Mouse (Mus musculus) kidney, adult 8-10 months (tissue): Measurements from ENCODE around the gene Plac1.

ENCODE experiments used
- DNase-seq, 2 experiments: peaks; one replicate each; pipeline ENCODE4 v3.0.0; 2022

The Plac1 gene

DNA sequence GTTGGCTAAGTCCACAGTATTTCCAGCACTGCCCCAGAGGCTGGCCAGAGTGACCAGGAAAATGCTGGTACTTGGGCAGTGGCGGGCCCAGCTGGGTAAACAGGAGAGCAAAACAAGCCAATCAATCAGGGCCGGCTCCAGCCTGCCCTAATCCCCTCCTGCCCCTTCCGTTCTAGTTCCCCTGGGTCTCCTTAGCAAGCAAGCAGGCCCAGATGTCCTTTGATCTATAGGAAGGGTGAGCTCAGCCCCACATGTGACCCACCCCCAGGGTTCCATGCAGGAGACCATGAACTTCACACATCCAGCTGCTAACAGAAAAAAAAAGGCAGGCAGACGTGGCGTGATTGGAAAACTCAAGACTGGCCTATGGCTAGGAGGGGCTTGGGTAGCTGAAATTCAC is 43.5 kb downstream of the Plac1 start:
- DNase-seq: no peak

- no peak for DNase-seq
Observed at GRCm38 (mm10) chrX:53188692-53189091, 51.2 kb downstream of the Plac1 start.

- no peak for DNase-seq
Observed at GRCm38 (mm10) chrX:53179801-53180200, 60.1 kb downstream of the Plac1 start.

DNA sequence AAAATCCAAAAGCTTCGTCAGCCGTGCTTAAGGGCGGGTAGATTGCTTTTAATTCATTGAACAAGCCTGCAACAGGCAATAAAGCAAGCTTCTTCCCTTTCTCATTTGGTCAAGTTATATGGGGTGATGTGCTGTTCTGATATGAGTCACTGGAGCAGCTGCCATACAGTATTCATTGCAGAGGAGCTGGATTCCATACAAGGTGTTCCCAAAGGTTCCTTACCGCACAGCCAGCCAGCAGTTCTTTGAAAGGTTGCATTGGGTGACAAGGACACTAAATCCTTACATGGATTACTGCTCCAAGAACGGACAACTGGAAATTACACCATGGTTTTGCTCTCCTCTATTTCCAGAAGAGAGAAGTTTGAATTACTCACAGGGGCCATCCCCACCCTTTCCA is 63.6 kb downstream of the Plac1 start:
- DNase-seq: no peak

DNA sequence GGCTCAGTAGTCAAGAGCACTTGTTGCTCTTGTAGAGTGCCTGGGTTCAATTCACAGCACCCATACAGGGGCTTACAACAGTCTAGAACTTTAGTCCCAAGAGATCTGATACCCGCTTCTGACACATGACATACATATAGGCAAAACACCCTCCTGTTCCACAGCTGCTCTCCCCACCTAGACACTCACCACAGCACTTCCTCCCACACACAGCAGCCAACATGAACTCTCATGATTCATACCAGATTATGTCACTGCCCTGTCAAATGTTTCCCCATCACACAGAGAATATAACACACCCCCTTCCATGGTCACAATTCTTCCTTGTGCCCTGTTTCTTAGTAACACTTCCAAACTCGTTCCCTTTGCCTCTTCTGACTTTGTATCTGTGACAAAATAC is 71.3 kb downstream of the Plac1 start:
- no peak for DNase-seq

- no peak for DNase-seq
Observed at GRCm38 (mm10) chrX:53166901-53167525, 72.9 kb downstream of the Plac1 start.

DNA sequence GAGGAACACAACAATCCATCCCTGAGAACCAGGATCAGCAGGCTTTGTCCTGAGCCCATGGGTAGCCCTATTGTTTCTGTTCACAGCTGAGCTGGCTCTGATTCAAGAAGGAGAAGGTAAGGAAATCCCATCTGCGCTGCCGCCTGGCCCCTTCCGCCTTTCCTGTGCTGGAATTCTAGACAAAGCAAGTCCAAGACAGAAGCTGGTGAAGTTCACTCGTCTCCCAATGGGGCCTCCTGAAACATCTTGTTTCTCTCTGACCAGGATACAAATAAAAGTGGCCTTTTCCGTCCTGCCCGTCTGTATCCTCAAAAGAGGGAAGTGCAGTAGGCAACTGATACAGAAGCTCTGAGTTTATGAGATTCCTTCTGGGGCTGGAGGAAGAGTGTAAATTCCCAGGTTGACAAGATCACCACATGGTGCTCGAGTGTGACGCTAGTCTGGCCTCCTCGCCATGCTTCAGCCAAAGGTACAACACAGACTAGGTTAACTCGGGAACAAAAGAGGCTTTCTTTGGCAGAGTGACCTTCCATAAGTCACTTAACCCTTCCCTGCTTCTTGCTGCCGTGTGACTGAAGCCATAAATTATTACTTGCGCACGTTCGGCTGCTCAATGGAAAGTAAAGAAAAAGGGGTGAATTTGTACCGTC is 73.5 kb downstream of the Plac1 start:
- peak; percentile 29 to 40 for DNase-seq

GRCm38 (mm10) chrX:53162589-53162988 is 77.3 kb downstream of the Plac1 start:
- no peak for DNase-seq

DNA sequence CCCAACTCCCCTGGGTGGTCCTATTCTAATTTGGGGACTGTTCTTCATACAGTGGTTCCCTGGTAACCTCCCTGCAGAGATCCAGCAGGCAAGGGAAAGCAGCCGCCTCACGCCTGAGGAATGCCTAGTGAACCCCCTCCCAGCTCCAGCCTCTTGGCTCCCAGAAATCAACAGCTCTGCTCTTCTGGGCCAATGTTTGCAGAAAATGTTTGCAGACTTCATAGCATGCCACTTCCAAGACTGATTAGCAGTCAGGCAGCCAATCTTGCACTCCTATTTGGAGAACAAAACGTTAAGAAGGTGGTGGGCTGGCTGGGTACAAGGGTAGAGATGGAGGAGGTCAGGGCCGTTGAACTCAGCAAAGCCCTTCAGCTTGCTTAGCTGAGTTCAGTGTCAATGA is 78.3 kb downstream of the Plac1 start:
- DNase-seq: no peak

- peak; percentile 30 to 32 for DNase-seq
Observed at GRCm38 (mm10) chrX:53161115-53161514, 78.8 kb downstream of the Plac1 start.

- DNase-seq: no peak
Observed at GRCm38 (mm10) chrX:53148039-53148438, 91.9 kb downstream of the Plac1 start.

DNA sequence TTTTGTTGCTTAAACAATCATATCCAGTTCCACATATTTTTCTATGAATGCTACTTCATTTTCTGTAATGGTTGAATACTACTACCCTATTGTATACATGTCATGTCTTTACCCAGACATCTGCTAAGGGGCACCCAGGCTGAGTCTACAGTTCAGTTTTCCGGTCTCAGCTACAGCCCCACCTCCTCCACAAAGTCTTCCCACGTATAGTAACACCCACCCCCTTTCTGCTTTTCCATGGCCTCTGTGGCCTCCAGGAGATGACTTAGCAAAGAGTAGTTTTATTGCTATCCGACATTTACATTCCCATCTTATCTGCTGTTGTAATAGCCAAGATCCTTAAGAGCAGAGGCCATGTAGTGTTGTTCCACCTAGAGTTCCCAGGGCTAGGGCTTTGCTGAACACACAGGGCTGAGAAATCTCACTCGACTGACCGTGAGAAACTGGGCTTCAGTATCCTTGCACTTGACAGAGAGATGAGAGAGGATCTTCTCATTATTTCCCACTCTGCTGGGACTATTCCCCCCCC is 93.5 kb downstream of the Plac1 start:
- no peak for DNase-seq

- DNase-seq: no peak
Observed at GRCm38 (mm10) chrX:53139641-53140040, 100.3 kb downstream of the Plac1 start.

DNA sequence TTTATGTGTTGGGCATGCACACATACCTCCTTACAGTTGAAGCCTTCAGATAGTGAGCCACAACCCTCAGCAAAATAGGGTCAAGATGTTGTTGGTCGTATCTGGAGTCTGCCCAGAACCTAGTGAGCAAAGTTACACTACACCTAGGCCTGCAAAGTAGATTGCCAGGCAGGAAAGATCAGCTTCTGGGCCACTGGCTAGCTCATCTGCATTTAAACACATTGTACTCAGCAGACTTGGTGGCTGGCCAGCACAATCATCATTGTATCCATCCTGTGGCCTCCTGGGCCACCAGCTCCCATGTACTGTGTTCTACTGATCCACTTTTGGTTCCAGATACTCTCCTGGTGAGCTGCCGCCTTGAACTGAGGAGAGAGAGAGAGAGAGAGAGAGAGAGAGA is 102.8 kb downstream of the Plac1 start:
- DNase-seq: no peak

DNA sequence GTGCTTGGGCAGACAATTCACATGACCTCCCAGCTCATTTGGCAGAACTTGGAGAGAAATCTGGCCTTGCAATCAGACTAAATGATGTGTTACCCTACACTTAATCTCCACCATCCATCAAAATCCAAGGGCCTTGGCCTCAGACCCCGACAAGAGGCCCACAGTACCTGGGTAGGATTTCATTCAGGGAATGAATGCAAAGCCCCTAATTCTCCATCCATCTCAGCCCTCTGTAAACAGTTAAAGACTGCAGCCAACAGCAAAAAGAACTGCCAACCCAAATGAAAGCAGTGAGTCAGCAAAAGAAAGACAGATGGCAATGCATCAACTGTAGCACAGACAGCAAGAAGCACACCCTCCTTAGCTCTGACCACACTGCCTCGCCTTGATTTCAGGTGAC is 110.4 kb downstream of the Plac1 start:
- DNase-seq: no peak

GRCm38 (mm10) chrX:53126492-53127033 is 113.3 kb downstream of the Plac1 start:
- DNase-seq: no peak

DNA sequence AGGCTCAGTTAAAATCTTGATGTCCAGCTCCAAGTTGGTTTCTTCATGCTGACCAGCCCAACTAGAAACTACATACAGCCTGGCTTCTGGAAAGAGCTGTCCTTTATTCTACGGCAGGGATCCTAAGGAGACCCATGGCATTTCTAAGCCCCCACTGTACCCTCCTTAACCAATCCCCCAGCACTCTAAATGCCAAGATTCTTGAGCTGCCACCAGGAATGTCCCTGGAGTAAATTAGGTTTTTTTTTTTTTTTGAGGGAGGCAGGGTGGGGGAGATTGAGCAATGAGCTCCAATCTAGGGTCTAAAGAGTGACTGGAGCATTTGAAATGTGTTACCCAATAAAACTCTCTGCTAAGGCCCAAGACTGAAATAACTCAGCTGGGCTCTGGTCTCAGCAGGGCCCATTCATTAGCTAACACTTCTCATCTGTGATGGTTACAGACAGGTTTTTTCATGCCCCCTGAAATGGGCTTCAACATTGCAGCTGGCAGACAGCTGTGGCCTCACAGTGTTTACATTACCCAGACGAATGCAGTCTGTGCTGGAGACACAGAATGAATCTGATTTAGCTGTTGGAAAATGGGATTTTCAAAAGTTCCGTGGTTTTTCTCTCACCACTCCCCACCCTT is 114.0 kb downstream of the Plac1 start:
- no peak for DNase-seq

DNA sequence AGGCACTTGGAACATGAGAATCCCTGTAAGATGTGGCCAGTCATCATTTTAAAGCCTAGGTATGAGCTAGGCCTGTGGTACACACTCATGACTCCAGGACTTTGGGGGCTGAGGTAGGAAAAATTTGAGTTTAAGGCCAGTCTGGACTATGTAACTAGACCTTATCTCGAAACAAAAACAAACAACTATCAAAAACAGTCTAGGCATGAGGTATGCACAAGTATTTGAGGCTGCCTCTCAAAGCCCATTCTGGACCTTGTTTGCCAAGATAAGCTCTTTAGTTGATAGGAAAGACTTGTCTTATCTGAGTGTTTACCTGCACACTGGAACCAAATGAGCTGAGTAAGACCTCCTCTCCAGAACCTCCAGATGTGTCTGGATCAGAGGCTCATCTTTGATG is 116.3 kb downstream of the Plac1 start:
- no peak for DNase-seq

DNA sequence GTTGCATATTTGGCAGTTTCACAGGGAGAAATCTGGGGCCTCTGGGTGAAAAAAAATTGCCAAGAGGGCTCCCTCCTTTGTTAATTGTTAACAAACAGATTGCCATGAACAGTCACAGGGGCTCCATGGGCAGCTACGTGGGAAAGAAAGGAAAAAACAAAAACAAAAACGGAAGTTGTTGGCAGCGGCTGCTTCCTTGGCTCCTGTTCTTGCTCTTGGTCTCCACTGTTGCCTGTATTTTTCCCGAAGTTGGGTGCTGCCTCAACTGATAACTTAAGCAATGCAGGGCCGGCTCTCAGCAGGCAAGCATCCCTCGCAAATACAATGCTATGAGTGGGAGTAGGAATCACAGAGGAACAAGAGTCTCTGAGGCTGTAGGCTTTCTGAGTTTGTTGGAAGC is 121.3 kb downstream of the Plac1 start:
- peak in 1 of 2 experiments; percentile 1 for DNase-seq

DNA sequence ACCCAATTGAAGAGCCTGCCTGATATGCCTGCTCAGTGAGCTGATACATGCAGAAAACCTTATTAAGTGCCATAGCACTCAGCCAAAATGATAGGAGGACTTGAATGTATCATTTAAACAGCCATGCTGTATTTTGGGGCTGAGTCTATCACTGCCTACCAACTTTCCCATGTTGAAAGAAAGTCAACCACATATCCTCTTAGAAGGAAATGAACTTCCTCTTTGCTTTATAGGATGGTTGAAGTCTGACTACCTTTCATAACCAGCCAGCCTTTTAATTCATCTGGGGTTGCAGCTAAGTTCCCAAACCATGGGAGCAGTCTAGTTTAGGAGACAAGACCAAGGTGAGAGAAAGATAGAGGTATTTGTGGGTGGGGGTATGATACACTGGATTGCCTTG is 121.9 kb downstream of the Plac1 start:
- no peak for DNase-seq

GRCm38 (mm10) chrX:53114994-53115393 is 124.9 kb downstream of the Plac1 start:
- no peak for DNase-seq

- no peak for DNase-seq
Observed at GRCm38 (mm10) chrX:53110142-53110541, 129.8 kb downstream of the Plac1 start.

GRCm38 (mm10) chrX:53107127-53107526 is 132.8 kb downstream of the Plac1 start:
- no peak for DNase-seq

GRCm38 (mm10) chrX:53101165-53101564 is 138.7 kb downstream of the Plac1 start:
- DNase-seq: no peak
